Mouse (Mus musculus) left cerebral cortex, adult 8-10 months (tissue): ENCODE results near the gene Tbce. TPM values are rescaled to one million over a fixed set of nuclear protein-coding genes. Genes with fewer than 3 reads are reported as not detected.

Experiments used
- DNase-seq, 2 experiments: peaks; one replicate each; pipeline ENCODE4 v3.0.0; 2022; ENCODE audit warnings: low spot score in 2 of 2
- total RNA-seq, 4 experiments: library from RNA; stranded (reverse); gene quantifications; 2 replicates each; pipeline ENCODE4 v1.2.4; 2022

Tbce gene
- total RNA-seq, 4 experiments from 2014 or later: 69.9 to 76.0 (median 72.6) TPM

GRCm38 (mm10) chr13:13969796-13970195 lies 69.6 kb downstream of the Tbce start:
- DNase-seq: no peak

- DNase-seq: peak; percentile 30 to 63
These were observed 70.8 kb downstream of the Tbce start for GRCm38 (mm10) chr13:13968629-13969111.

GRCm38 (mm10) chr13:13966172-13966571 lies 73.3 kb downstream of the Tbce start:
- DNase-seq: no peak

- no peak for DNase-seq
These were observed 74.0 kb downstream of the Tbce start for GRCm38 (mm10) chr13:13965388-13965964.

- no peak for DNase-seq
These were observed 78.4 kb downstream of the Tbce start for GRCm38 (mm10) chr13:13961046-13961445.

- DNase-seq: no peak
These were observed 79.2 kb downstream of the Tbce start for GRCm38 (mm10) chr13:13960211-13960610.

GRCm38 (mm10) chr13:13956686-13957085 lies 82.8 kb downstream of the Tbce start:
- no peak for DNase-seq

GRCm38 (mm10) chr13:13954931-13955330 lies 84.5 kb downstream of the Tbce start:
- peak in 1 of 2 experiments; percentile 21 for DNase-seq

- peak; percentile 84 to 98 for DNase-seq
These were observed 85.3 kb downstream of the Tbce start, which contains the start of gene B3galnt2 for GRCm38 (mm10) chr13:13953874-13954832. Gene B3galnt2 (plus strand): TSS chr13:13954469.

Other genes starting within 250 kb of the Tbce start
- gene B3galnt2, start 85.2 kb downstream of the Tbce start, total RNA-seq: 10 to 100 TPM; 12.3 to 16.4 (median 15.3) TPM
- gene Arid4b, start 23.6 kb upstream of the Tbce start, total RNA-seq: 10 to 100 TPM; 45.7 to 48.7 (median 48.0) TPM
- 10 to 100 TPM; 63.1 to 69.2 (median 67.5) TPM for gene Ggps1, start 23.9 kb upstream of the Tbce start, total RNA-seq